Mouse (Mus musculus): ENCODE results near the gene Fto.

GRCm38 (mm10) chr8:91377275-91377674 lies 64.0 kb downstream of the Fto start:
- TF ChIP-seq CTCF (conservative IDR thresholded peaks at IDR 0.05 in 1 of 2, IDR thresholded peaks at IDR 0.05 in 1 of 2; ENCODE audit: low read depth in 2 of 2, low read length in 2 of 2) (no peak), MYC (IDR thresholded peaks at IDR 0.05; ENCODE audit: low read depth, low read length) (no peak), USF1 (IDR thresholded peaks at IDR 0.05; ENCODE audit: low read depth, low read length) (no peak)

All from CH12.LX (cell line).